Mouse (Mus musculus): ENCODE results near the gene Teddm1a. TPM values are rescaled to one million over a fixed set of nuclear protein-coding genes. Genes with fewer than 3 reads are reported as not detected.

Gene Teddm1a
- polyA plus RNA-seq, 1 experiment, result 0.06 TPM

GRCm38 (mm10) chr1:153903006-153903405 lies 11.5 kb downstream of the Teddm1a start:
- no peak for DNase-seq (ENCODE audit: extremely low spot score in 1 of 2, low spot score in 1 of 2)

GRCm38 (mm10) chr1:153904236-153904635 lies 12.7 kb downstream of the Teddm1a start:
- DNase-seq (ENCODE audit: extremely low spot score in 1 of 2, low spot score in 1 of 2), result no peak

- no peak for DNase-seq (ENCODE audit: extremely low spot score in 1 of 2, low spot score in 1 of 2)
These were observed 14.3 kb downstream of the Teddm1a start for GRCm38 (mm10) chr1:153905884-153906283.

GRCm38 (mm10) chr1:153908208-153908607 lies 16.7 kb downstream of the Teddm1a start:
- DNase-seq (ENCODE audit: extremely low spot score in 1 of 2, low spot score in 1 of 2), result no peak

DNA sequence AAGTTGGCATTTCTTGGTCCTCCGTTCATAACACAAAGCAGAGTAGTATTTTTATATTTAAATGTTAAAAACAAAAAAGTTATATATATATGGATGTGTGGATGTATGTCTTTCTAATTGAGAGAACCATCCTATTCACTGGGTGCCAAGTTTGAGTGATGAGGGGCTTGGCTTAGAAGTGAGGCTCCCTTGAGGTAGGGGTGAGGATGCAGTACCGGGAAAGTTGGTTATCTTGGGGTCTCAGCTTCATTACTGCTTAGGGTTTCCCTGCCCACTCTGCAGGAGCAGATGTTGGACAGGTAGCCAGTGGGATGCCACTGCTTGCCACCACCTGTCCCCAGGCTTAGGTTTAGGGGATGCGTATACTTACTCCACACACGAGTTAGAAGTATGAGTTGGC lies 17.2 kb downstream of the Teddm1a start:
- no peak for DNase-seq (ENCODE audit: extremely low spot score in 1 of 2, low spot score in 1 of 2)

DNA sequence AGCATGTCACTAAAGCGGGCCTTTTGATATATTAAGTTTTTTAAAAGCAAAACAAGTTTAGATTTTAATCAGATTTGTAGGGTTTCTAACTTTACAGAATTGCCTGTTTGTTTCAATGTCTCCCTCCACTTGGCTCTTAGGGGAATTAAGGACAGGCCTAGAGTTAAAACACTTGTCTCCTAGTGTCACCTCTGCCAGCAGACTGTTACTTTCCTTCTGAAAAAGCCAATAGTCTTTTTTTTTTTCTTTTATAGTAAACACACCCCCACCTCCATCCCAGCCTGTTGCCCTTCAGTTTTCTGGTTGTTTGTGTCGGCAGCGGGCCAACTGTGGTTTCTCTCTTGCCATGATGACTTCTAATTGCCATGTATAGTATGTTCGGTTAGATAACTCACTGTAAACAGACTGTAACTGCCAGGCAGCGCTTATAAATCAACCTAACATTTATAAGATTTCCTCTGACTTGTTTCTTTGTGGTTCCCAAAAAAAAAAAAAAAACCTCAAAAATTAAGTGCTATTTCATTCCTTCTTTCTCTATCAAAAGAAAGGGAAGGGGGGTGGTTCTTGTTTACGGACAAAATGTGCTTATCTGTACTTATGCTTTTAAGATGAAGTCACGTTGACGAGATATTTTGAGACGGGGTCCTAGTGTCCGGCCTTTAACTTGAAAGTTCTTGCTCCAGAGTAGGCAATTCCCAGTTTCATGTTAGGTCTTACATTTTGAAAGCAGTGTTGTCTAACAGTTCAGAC lies 17.8 kb downstream of the Teddm1a start:
- no peak for DNase-seq (ENCODE audit: extremely low spot score in 1 of 2, low spot score in 1 of 2)

DNA sequence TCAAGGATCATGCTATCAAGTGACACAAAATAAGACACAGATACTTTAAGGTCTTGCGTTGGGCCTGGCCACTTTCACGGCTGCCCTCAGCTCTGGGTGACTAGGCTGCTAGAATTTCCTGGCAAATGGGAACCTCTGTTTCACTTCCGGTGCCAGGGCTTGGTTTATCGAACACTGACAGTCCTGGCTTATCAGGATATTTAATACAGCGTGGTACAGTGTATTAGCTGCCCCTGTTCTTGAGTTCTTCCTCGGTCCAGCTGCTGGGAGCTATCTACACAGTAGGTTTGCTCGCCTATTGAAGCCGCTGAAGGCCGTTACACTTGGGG lies 18.4 kb downstream of the Teddm1a start:
- no peak for DNase-seq (ENCODE audit: extremely low spot score in 1 of 2, low spot score in 1 of 2)

DNA sequence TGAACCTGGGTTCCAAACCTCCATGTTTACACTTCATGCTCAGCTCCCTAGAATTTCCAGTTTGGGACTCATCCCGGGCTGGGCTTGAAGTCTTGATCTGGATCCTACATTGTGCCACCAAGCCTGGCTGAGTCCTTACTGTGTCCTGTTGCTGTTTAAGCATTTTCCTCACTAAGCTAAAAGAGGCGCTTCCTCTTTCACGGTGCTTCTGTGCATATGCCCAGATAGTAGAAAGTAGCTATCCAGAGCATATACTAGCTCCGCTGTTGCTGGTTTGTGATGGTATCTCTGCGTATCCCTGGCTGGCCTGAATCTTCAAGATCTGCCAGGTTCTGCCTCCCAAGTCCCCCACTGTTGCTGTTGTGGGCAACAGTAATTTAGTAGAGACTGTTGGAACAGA lies 18.9 kb downstream of the Teddm1a start:
- no peak for DNase-seq (ENCODE audit: extremely low spot score in 1 of 2, low spot score in 1 of 2)

DNA sequence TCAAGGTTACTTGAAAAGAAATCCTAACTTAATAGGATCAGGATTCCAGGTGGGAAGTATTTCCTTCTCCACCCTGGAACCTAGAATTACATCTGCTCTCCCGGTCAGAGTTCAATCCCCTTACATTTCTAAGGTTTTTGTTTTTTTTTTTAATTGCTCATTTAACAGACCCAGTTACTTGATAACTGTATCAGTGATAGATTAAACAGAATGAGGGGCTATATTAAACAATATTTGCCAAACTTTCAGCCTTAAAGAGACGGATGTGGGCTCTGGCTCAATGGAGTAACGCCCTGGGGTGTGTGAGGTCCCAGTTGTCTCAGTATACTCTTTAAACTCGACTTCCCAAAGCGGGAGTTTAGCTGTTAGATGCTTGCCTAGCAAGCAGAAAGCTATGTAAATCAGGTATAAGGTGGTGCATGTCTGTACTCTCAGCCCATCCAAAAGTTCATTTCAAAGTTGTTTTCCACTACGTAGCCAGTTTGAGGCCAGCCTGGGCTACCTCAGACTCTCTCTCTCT lies 19.8 kb downstream of the Teddm1a start:
- no peak for DNase-seq (ENCODE audit: extremely low spot score in 1 of 2, low spot score in 1 of 2)

GRCm38 (mm10) chr1:153913869-153914268 lies 22.3 kb downstream of the Teddm1a start:
- no peak for DNase-seq (ENCODE audit: extremely low spot score in 1 of 2, low spot score in 1 of 2)

DNA sequence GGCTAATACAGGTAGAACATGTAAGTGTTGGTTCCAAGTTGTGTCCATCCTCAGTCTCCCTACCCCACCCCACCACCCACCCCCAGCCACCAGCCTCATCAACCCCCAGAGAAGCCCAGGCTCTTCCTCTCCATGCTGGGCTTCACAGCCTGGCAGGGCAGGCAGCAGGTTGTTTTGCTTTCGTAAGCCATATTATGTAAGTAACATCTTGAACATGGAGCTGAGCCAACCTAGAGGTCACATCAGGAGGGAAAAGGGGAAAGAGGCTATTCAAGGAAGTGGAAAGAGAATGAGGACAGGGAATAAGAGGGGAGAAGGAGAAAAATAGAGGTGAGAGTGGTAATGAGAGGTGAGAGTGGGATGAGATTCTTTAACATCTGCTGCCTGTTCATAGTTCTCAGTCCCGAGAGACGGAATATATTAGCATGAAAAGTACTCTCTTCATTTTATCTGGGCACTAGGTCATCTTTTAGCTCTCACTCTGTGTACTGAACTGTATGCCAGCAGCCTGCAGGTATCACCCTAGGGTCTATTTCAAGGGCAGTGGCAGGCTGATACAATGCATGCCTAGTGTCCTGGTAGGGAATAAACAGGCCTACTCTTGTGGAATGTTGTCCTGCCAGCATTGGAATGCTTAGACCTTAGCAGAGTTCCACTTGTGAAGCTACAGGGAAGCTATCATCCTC lies 27.1 kb downstream of the Teddm1a start:
- no peak for DNase-seq (ENCODE audit: extremely low spot score in 1 of 2, low spot score in 1 of 2)

GRCm38 (mm10) chr1:153921642-153922041 lies 30.1 kb downstream of the Teddm1a start:
- DNase-seq (ENCODE audit: extremely low spot score in 1 of 2, low spot score in 1 of 2), result no peak

- DNase-seq (ENCODE audit: extremely low spot score in 1 of 2, low spot score in 1 of 2), result no peak
These were observed 31.1 kb downstream of the Teddm1a start for GRCm38 (mm10) chr1:153922571-153923021.

DNA sequence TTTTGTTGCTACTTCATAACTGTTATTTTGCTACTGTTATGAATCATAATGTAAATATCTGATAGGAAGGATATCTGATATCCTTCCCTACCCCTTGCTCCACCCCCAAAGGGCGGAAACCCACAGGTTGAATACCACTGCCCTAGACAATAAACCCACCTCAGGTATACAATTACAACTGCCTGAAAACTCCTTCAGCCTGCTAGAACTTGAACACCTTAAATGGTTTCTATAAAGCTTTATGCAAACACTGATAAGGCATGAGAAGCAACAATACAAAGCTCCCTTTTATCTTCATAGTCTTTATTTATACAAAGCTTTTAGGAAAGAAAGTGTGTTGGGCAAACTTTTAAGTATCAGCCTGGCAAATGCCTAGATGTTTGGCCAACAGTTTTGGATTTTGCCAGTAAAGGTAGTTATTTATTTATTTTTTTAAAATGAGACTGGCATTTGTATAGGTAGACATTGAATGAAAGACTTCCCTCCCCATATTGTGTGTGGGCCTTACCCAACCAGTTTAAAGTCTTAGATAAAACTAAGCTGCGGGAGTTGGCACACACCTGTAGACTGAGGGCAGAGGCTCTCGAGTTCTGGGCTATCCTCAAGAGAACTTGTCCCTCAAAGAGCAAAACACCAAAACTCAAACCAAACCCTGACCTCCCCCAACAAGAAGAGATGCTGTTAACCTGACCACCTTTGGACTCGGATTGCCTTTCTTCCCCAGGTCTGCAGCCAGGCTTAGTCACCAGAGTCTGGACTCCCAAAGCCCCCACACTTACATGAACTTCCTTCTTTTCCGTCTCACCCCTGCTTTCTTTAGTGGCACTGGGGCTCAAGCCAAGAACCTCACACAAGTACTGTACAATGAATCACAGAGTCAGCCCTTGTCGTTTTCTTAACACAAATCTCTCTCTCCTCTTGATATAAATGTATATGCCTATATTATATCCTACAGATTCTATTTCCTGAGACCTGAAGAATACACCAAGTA lies 33.1 kb downstream of the Teddm1a start:
- DNase-seq (ENCODE audit: extremely low spot score in 1 of 2, low spot score in 1 of 2), result no peak

DNA sequence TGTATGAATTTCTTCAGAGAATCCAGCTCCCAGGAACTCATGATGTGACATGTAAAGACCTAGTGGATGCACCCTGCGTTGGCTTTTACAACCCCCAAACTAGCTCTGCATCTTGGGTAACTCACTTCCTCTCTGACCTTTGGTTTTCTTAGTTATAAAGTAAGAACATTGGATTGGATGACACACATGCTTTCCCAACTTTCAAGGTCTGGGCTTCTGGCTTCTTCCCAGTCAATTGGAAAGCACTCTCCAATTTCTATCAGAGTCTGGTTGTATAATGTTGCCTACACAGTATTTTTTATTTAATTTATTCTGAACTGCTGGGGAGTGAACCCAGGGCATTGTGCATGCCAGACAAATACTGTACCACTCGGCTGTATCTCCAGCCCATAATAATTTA lies 38.9 kb downstream of the Teddm1a start:
- DNase-seq (ENCODE audit: extremely low spot score in 1 of 2, low spot score in 1 of 2), result no peak

GRCm38 (mm10) chr1:153933772-153934171 lies 42.2 kb downstream of the Teddm1a start:
- DNase-seq (ENCODE audit: extremely low spot score in 1 of 2, low spot score in 1 of 2), result no peak

- DNase-seq (ENCODE audit: extremely low spot score in 1 of 2, low spot score in 1 of 2), result peak in 1 of 2 experiments; percentile 28
These were observed 44.4 kb downstream of the Teddm1a start for GRCm38 (mm10) chr1:153935844-153936380.

- no peak for DNase-seq (ENCODE audit: extremely low spot score in 1 of 2, low spot score in 1 of 2)
These were observed 45.5 kb downstream of the Teddm1a start for GRCm38 (mm10) chr1:153937025-153937424.

DNA sequence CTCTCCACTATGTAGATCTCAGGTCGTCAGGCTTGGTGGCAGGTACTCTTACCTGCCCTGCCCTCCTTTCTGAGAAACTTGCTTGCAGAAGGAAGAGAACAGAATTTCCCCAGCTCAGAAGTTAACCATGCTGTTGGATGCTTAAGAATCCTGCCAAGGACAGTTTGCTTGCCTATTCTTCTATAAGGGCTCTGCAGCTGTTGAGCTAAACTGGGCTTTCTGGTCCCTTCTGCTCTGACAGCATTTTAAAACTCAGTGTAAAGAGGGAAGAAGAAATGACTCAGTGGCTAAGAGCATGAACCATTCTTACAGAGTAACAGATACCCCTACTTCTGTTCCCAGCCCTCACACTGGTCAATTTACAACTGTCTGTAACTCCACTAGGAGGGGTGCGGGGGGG lies 49.4 kb downstream of the Teddm1a start:
- DNase-seq (ENCODE audit: extremely low spot score in 1 of 2, low spot score in 1 of 2), result peak; percentile 33 to 62

Measured in frontal cortex, adult 2 months (tissue).